Mouse (Mus musculus) gastrocnemius, adult 2 months (tissue): ENCODE results near the gene Mapk9. TPM values are rescaled to one million over a fixed set of nuclear protein-coding genes. Genes with fewer than 3 reads are reported as not detected.

ENCODE experiments used
- DNase-seq: peaks from one replicate; pipeline ENCODE4 v3.0.0; 2022
- H3K27ac ChIP-seq: fragments of 200-600 bp; 2 replicates; pipeline ENCODE4 v1.8.1; 2022; ENCODE audit warnings: mild to moderate bottlenecking
- H3K4me3 ChIP-seq: fragments of 200-600 bp; 2 replicates; pipeline ENCODE4 v1.8.1; 2022; ENCODE audit warnings: mild to moderate bottlenecking, moderate library complexity
- CTCF ChIP-seq: fragments of 200-600 bp; IDR thresholded peaks from 2 replicates; pipeline ENCODE4 v1.8.1; 2022; ENCODE audit warnings: antibody characterized with exemption, mild to moderate bottlenecking, moderate library complexity
- intact Hi-C: fragments of 180-260 bp; cut with DNase I; formaldehyde crosslinking; loops from one replicate; pipeline ENCODE4 v1.15.1; 2025
- total RNA-seq, 2 experiments: library from RNA; stranded (reverse); gene quantifications; 2 replicates each; pipeline ENCODE4 v1.2.3; 2021

Gene Mapk9
- total RNA-seq, 2 experiments from 2014 or later, result 47.4 to 54.4 TPM

- DNase-seq, result no peak
- H3K4me3 ChIP-seq, result no peak overlapping the region
- intact Hi-C loops, result no loop called here
- H3K27ac ChIP-seq, result no peak overlapping the region
- no peak for TF ChIP-seq CTCF
Observed at GRCm38 (mm10) chr11:49822337-49822736, 24.2 kb upstream of the Mapk9 start.

- H3K4me3 ChIP-seq, result no peak overlapping the region
- TF ChIP-seq CTCF, result peak; percentile 94
- intact Hi-C loops, result loop anchor here (5.0 kb wide), 1 partner anchor 47 kb away; no protein-coding TSS in a partner anchor
- DNase-seq, result peak; percentile 77
- H3K27ac ChIP-seq, result no peak overlapping the region
Observed at GRCm38 (mm10) chr11:49824896-49825295, 21.7 kb upstream of the Mapk9 start.

GRCm38 (mm10) chr11:49827243-49827642 lies 19.3 kb upstream of the Mapk9 start:
- DNase-seq, result no peak
- no peak for TF ChIP-seq CTCF
- intact Hi-C loops, result loop anchor here (5.0 kb wide), 1 partner anchor 45 kb away; no protein-coding TSS in a partner anchor
- no peak overlapping the region for H3K4me3 ChIP-seq
- no peak overlapping the region for H3K27ac ChIP-seq

GRCm38 (mm10) chr11:49829176-49829745 lies 17.3 kb upstream of the Mapk9 start:
- Histone ChIP-seq H3K27ac (no peak overlapping the region), H3K4me3 (no peak overlapping the region)
- intact Hi-C loops, result loop anchor here (5.0 kb wide), 1 partner anchor 43 kb away; no protein-coding TSS in a partner anchor
- DNase-seq, result no peak
- TF ChIP-seq CTCF, result no peak

GRCm38 (mm10) chr11:49831980-49832379 lies 14.6 kb upstream of the Mapk9 start:
- Histone ChIP-seq H3K4me3 (no peak overlapping the region), H3K27ac (no peak overlapping the region)
- no peak for TF ChIP-seq CTCF
- DNase-seq, result no peak
- intact Hi-C loops, result no loop called here

- intact Hi-C loops, result no loop called here
Observed at GRCm38 (mm10) chr11:49832962-49833361, 13.6 kb upstream of the Mapk9 start.

GRCm38 (mm10) chr11:49834248-49834647 lies 12.3 kb upstream of the Mapk9 start:
- intact Hi-C loops, result no loop called here
- DNase-seq, result no peak
- no peak overlapping the region for H3K4me3 ChIP-seq
- TF ChIP-seq CTCF, result no peak
- H3K27ac ChIP-seq, result no peak overlapping the region

More at GRCm38 (mm10) chr11:49832962-49833361, 13.6 kb upstream of the Mapk9 start:
- no peak overlapping the region for H3K4me3 ChIP-seq
- no peak for TF ChIP-seq CTCF
- H3K27ac ChIP-seq, result no peak overlapping the region
- no peak for DNase-seq

- DNase-seq, result no peak
- intact Hi-C loops, result no loop called here
- no peak for TF ChIP-seq CTCF
- Histone ChIP-seq H3K4me3 (no peak overlapping the region), H3K27ac (no peak overlapping the region)
Observed at GRCm38 (mm10) chr11:49835257-49835956, 11.1 kb upstream of the Mapk9 start.

- intact Hi-C loops, result no loop called here
- no peak overlapping the region for H3K4me3 ChIP-seq
- no peak for DNase-seq
- H3K27ac ChIP-seq, result no peak overlapping the region
- TF ChIP-seq CTCF, result no peak
Observed at GRCm38 (mm10) chr11:49837717-49838407, 8.7 kb upstream of the Mapk9 start.

GRCm38 (mm10) chr11:49840666-49841065 lies 5.9 kb upstream of the Mapk9 start:
- H3K27ac ChIP-seq, result no peak overlapping the region
- H3K4me3 ChIP-seq, result no peak overlapping the region
- intact Hi-C loops, result no loop called here
- no peak for TF ChIP-seq CTCF
- no peak for DNase-seq

- Histone ChIP-seq H3K27ac (no peak overlapping the region), H3K4me3 (no peak overlapping the region)
- intact Hi-C loops, result no loop called here
- no peak for TF ChIP-seq CTCF
- no peak for DNase-seq
Observed at GRCm38 (mm10) chr11:49841886-49842285, 4.7 kb upstream of the Mapk9 start.

- Histone ChIP-seq H3K27ac (no peak overlapping the region), H3K4me3 (no peak overlapping the region)
- intact Hi-C loops, result no loop called here
- TF ChIP-seq CTCF, result no peak
- no peak for DNase-seq
Observed at GRCm38 (mm10) chr11:49842718-49843117, 3.8 kb upstream of the Mapk9 start.

- TF ChIP-seq CTCF, result no peak
- Histone ChIP-seq H3K27ac (no peak overlapping the region), H3K4me3 (no peak overlapping the region)
- intact Hi-C loops, result no loop called here
- DNase-seq, result no peak
Observed at GRCm38 (mm10) chr11:49844311-49844710, 2.2 kb upstream of the Mapk9 start.
